Mouse (Mus musculus): ENCODE results near the gene Fau. TPM values are rescaled to one million over a fixed set of nuclear protein-coding genes. Genes with fewer than 3 reads are reported as not detected.
A peak's percentile ranks its signal among the peaks of the same experiment; 100 is the strongest.

Fau gene
- polyA plus RNA-seq, 1 experiment from 2014 or later, result 914 TPM

DNA sequence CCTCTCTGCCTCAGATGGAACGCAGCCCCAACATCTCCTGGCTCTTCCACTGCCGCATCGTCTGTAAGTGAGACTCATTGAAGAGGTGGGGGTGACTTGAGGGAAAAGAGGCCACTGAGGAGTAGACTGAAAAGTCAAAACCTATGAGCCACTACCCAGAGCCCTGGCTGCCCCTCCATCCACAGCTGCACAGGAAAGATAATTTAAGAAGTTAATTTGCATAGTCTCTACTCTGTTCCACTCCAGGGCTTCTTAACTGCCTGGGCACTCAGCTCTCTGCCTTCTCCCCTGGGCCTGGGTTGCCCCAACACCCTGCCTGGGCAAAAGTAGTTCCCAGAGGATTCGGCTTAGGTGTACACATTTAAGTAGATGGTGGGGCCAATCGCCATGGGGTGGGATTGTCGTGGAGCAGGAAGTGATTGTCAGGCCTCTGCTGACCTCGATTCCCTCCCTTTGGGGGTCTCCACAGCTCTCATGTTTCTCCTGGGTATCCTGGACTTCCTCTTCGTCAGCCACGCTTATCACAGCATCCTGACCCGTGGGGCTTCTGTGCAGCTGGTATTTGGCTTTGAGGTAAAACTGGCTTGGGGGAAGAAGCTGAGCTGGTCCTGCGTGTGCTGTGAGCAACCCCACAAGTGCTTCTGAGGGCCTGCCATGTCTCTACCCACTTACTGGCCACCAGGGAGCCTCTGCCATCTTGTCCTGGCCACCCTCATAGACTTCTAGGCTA is 8.8 kb upstream of the Fau start:
- Histone ChIP-seq H3K9ac (ENCODE audit: low read length) (no peak overlapping the region), H3K4me1 (ENCODE audit: control insufficient read depth, insufficient read depth, low read length) (peaks cover 8% of the 10 kb centered on the region), H3K27me3 (ENCODE audit: control insufficient read depth, insufficient read depth, low read length) (no peaks in the 10 kb centered on the region), H3K36me3 (ENCODE audit: control insufficient read depth, insufficient read depth, low read length) (peaks cover 30% of the 10 kb centered on the region), H3K4me2 (ENCODE audit: low read depth, severe bottlenecking) (no peak overlapping the region), H3K9me3 (ENCODE audit: control insufficient read depth, low read length) (no peaks in the 10 kb centered on the region), H3K4me3 (ENCODE audit: low read depth, low read length) (no peak overlapping the region), H3K27ac (replicated peaks; ENCODE audit: low read depth, low read length) (no peak overlapping the region)
- ATAC-seq (ENCODE audit: insufficient number of reproducible peaks, low FRiP score, low TSS enrichment, low read depth) (no peak), DNase-seq (ENCODE audit: low spot score) (no peak)
- 86% methylated on average over 11 of the region's 11 CpGs for WGBS

DNA sequence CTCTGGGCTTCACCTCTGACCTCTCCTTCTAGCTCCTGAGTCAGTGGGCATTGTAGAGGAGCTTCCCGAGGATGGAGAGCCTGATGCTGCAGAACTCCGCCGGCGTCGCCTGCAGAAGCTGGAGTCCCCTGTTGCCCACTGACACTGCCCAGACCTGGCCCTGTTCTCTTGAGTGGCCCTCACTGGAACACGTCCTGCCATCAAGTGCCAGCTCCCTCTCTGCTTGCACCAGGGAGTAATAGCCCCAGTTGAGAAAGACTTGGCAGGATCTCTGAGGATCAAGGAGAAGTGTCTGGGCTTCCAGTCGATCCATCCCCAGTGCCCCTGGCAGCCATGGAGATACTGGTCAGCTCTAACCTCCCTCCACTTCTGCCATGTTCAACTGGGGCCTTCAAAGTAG is 5.1 kb upstream of the Fau start:
- Histone ChIP-seq H3K9ac (ENCODE audit: low read length) (no peak overlapping the region), H3K9me3 (ENCODE audit: control insufficient read depth, low read length) (no peaks in the 10 kb centered on the region), H3K4me3 (ENCODE audit: low read depth, low read length) (no peak overlapping the region), H3K4me2 (ENCODE audit: low read depth, severe bottlenecking) (no peak overlapping the region), H3K27me3 (ENCODE audit: control insufficient read depth, insufficient read depth, low read length) (no peaks in the 10 kb centered on the region), H3K36me3 (ENCODE audit: control insufficient read depth, insufficient read depth, low read length) (peaks cover 32% of the 10 kb centered on the region), H3K4me1 (ENCODE audit: control insufficient read depth, insufficient read depth, low read length) (peaks cover 9% of the 10 kb centered on the region), H3K27ac (replicated peaks; ENCODE audit: low read depth, low read length) (no peak overlapping the region)
- no peak for DNase-seq (ENCODE audit: low spot score)
- 91% methylated on average over 7 of the region's 7 CpGs for WGBS
- ATAC-seq (ENCODE audit: insufficient number of reproducible peaks, low FRiP score, low TSS enrichment, low read depth), result no peak

DNA sequence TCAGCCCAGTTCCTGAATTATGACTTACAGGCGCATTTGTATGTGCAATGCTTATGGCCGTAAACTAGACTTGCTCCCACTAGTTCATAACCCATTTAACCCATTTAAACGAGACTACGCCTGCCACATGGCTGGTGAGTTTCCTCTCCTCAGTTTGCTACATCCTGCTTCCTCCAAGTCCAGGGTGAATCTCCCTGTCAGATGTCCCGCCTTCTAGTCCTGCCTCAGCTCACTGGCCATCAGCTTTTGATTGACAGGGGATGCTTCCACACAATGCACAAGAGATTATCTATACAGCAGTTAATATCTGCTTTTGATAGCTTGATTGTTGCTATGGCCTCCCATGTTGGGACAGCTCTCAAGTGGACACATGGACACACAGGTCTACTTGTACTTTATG is 3.3 kb upstream of the Fau start:
- Histone ChIP-seq H3K27ac (replicated peaks; ENCODE audit: low read depth, low read length) (no peak overlapping the region), H3K36me3 (ENCODE audit: control insufficient read depth, insufficient read depth, low read length) (peaks cover 30% of the 10 kb centered on the region), H3K9ac (ENCODE audit: low read length) (no peak overlapping the region), H3K9me3 (ENCODE audit: control insufficient read depth, low read length) (no peaks in the 10 kb centered on the region), H3K27me3 (ENCODE audit: control insufficient read depth, insufficient read depth, low read length) (no peaks in the 10 kb centered on the region), H3K4me3 (ENCODE audit: low read depth, low read length) (no peak overlapping the region), H3K4me1 (ENCODE audit: control insufficient read depth, insufficient read depth, low read length) (peaks cover 5% of the 10 kb centered on the region; the same call in 1 of the 2 replicates), H3K4me2 (ENCODE audit: low read depth, severe bottlenecking) (no peak overlapping the region)
- DNase-seq (ENCODE audit: low spot score), result no peak
- whole genome bisulfite sequencing, result 94% methylated on average over 5 of the region's 5 CpGs
- ATAC-seq (ENCODE audit: insufficient number of reproducible peaks, low FRiP score, low TSS enrichment, low read depth), result no peak

- Histone ChIP-seq H3K27ac (replicated peaks; ENCODE audit: low read depth, low read length) (no peak overlapping the region), H3K9me3 (ENCODE audit: control insufficient read depth, low read length) (no peaks in the 10 kb centered on the region), H3K4me3 (ENCODE audit: low read depth, low read length) (peak overlapping the region; percentile 83), H3K36me3 (ENCODE audit: control insufficient read depth, insufficient read depth, low read length) (peaks cover 11% of the 10 kb centered on the region; the same call in 1 of the 2 replicates), H3K4me2 (ENCODE audit: low read depth, severe bottlenecking) (peak overlapping the region; percentile 80), H3K27me3 (ENCODE audit: control insufficient read depth, insufficient read depth, low read length) (no peaks in the 10 kb centered on the region), H3K4me1 (ENCODE audit: control insufficient read depth, insufficient read depth, low read length) (peaks cover 5% of the 10 kb centered on the region; the same call in 1 of the 2 replicates), H3K9ac (ENCODE audit: low read length) (peak overlapping the region; percentile 70)
- no peak for ATAC-seq (ENCODE audit: insufficient number of reproducible peaks, low FRiP score, low TSS enrichment, low read depth)
- DNase-seq (ENCODE audit: low spot score), result no peak
- WGBS, result 69% methylated on average over 4 of the region's 4 CpGs
Observed at GRCm38 (mm10) chr19:6056696-6057095, 948 bp upstream of the Fau start.

DNA sequence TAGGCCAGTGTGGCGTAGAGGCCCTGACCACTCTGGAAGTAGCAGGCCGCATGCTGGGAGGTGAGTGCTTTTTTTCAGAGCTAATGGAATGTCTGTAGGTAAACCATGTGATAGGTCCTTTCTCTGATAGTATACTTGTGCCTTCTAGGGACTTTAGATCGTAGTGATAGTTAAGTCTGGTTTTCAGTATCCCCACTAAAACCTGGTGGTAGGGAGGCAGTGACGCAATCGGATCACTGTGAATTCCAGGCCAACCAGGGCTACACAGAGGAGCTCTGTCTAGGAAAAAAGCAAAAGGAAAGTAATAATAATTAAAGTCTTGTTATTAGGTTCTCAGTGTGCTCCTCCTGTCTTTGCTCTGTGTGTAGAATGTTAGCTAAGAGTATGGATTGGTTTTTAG is 869 bp downstream of the Fau start:
- peaks cover 5% of the 10 kb centered on the region; the same call in 1 of the 2 replicates for H3K36me3 ChIP-seq (ENCODE audit: control insufficient read depth, insufficient read depth, low read length)
- 31% methylated on average over 5 of the region's 5 CpGs for WGBS

GRCm38 (mm10) chr19:6058966-6059365 is 1.3 kb downstream of the Fau start:
- ATAC-seq (ENCODE audit: insufficient number of reproducible peaks, low FRiP score, low TSS enrichment, low read depth) (no peak), DNase-seq (ENCODE audit: low spot score) (no peak)
- no peak overlapping the region for H3K27ac ChIP-seq (replicated peaks; ENCODE audit: low read depth, low read length)
- H3K4me1 ChIP-seq (ENCODE audit: control insufficient read depth, insufficient read depth, low read length), result peaks cover 16% of the 10 kb centered on the region
- peak overlapping the region; percentile 78 for H3K4me2 ChIP-seq (ENCODE audit: low read depth, severe bottlenecking)
- H3K36me3 ChIP-seq (ENCODE audit: control insufficient read depth, insufficient read depth, low read length), result peaks cover 5% of the 10 kb centered on the region; the same call in 1 of the 2 replicates
- peak overlapping the region; percentile 83 for H3K4me3 ChIP-seq (ENCODE audit: low read depth, low read length)
- H3K27me3 ChIP-seq (ENCODE audit: control insufficient read depth, insufficient read depth, low read length), result no peaks in the 10 kb centered on the region
- no peaks in the 10 kb centered on the region for H3K9me3 ChIP-seq (ENCODE audit: control insufficient read depth, low read length)
- 90% methylated on average over 5 of the region's 5 CpGs for WGBS
- no peak overlapping the region for H3K9ac ChIP-seq (ENCODE audit: low read length)

More for the DNA sequence above, 869 bp downstream of the Fau start:
- Histone ChIP-seq H3K27ac (replicated peaks; ENCODE audit: low read depth, low read length) (no peak overlapping the region), H3K4me1 (ENCODE audit: control insufficient read depth, insufficient read depth, low read length) (peaks cover 16% of the 10 kb centered on the region), H3K9me3 (ENCODE audit: control insufficient read depth, low read length) (no peaks in the 10 kb centered on the region), H3K4me3 (ENCODE audit: low read depth, low read length) (peak overlapping the region; percentile 83), H3K9ac (ENCODE audit: low read length) (peak overlapping the region; percentile 85), H3K4me2 (ENCODE audit: low read depth, severe bottlenecking) (peak overlapping the region; percentile 78), H3K27me3 (ENCODE audit: control insufficient read depth, insufficient read depth, low read length) (no peaks in the 10 kb centered on the region)
- DNase-seq (ENCODE audit: low spot score) (no peak), ATAC-seq (ENCODE audit: insufficient number of reproducible peaks, low FRiP score, low TSS enrichment, low read depth) (no peak)

GRCm38 (mm10) chr19:6061021-6061533 is 3.4 kb downstream of the Fau start, which contains the start of gene Znhit2:
Gene Znhit2, plus strand, starts transcription at chr19:6061192.
- WGBS, result under 1% methylated on average over 58 of the region's 58 CpGs

DNA sequence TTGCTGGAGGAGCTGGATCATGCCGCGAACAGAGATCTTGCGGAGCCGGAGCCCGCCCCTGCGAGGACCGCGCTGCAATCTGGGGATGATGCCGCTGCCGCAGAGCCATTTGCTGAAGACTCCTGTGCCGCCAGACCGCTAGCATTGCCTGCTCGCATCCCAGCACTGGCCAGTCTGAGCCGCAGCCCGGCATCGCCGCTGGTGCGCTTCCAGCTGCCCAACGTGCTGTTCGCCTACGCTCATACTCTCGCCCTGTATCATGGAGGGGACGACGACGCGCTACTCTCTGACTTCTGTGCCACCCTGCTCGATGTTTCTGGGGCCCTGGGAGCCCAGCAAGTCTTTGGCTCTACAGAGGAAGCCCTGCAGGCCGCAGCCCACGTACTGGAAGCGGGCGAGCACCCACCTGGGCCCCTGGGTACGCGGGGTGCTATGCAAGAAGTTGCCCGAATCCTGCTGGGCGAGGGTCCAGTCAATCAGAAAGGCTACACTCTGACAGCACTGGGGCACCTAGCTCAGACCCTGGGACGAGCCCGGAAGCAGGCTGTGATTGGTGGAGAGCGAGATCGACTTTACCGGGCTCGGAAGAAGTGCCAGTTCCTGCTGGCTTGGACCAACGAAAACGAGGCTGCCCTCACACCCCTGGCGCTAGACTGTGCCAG is 4.1 kb downstream of the Fau start:
- ATAC-seq (ENCODE audit: insufficient number of reproducible peaks, low FRiP score, low TSS enrichment, low read depth), result no peak
- WGBS, result 2% methylated on average over 43 of the region's 44 CpGs
- DNase-seq (ENCODE audit: low spot score), result peak; percentile 48
- Histone ChIP-seq H3K4me1 (ENCODE audit: control insufficient read depth, insufficient read depth, low read length) (peaks cover 18% of the 10 kb centered on the region), H3K27ac (replicated peaks; ENCODE audit: low read depth, low read length) (peak overlapping the region; percentile 84), H3K4me2 (ENCODE audit: low read depth, severe bottlenecking) (peak overlapping the region; percentile 90), H3K9me3 (ENCODE audit: control insufficient read depth, low read length) (no peaks in the 10 kb centered on the region), H3K4me3 (ENCODE audit: low read depth, low read length) (peak overlapping the region; percentile 82), H3K36me3 (ENCODE audit: control insufficient read depth, insufficient read depth, low read length) (peaks cover 3% of the 10 kb centered on the region; the same call in 1 of the 2 replicates), H3K9ac (ENCODE audit: low read length) (peak overlapping the region; percentile 90), H3K27me3 (ENCODE audit: control insufficient read depth, insufficient read depth, low read length) (no peaks in the 10 kb centered on the region)

More at GRCm38 (mm10) chr19:6061021-6061533, 3.4 kb downstream of the Fau start, which contains the start of gene Znhit2:
- Histone ChIP-seq H3K27ac (replicated peaks; ENCODE audit: low read depth, low read length) (peak within 1 kb of the TSS; percentile 84), H3K9ac (ENCODE audit: low read length) (peak within 1 kb of the TSS; percentile 90), H3K4me2 (ENCODE audit: low read depth, severe bottlenecking) (peak within 1 kb of the TSS; percentile 90), H3K36me3 (ENCODE audit: control insufficient read depth, insufficient read depth, low read length) (peaks cover 4% of the 10 kb centered on the region; the same call in 1 of the 2 replicates), H3K4me3 (ENCODE audit: low read depth, low read length) (peak within 1 kb of the TSS; percentile 82), H3K9me3 (ENCODE audit: control insufficient read depth, low read length) (no peaks in the 10 kb centered on the region), H3K27me3 (ENCODE audit: control insufficient read depth, insufficient read depth, low read length) (no peaks in the 10 kb centered on the region), H3K4me1 (ENCODE audit: control insufficient read depth, insufficient read depth, low read length) (peaks cover 16% of the 10 kb centered on the region)
- peak; percentile 92 for DNase-seq (ENCODE audit: low spot score)
- peak; percentile 53 for ATAC-seq (ENCODE audit: insufficient number of reproducible peaks, low FRiP score, low TSS enrichment, low read depth)

Data from limb, embryonic 11.5 days (tissue).